Mouse (Mus musculus) B cell, adult 67 days (primary cell): ENCODE data around the gene Phyhd1. TPM values are rescaled to one million over a fixed set of nuclear protein-coding genes. Genes with fewer than 3 reads are reported as not detected.

Experiments used
- total RNA-seq, 2 experiments: library from RNA; stranded (reverse); gene quantifications; 4 replicates each; pipeline ENCODE4 v1.2.4; 2023

Phyhd1 gene
- 10 to 100 TPM in 1 of 2 experiments, 1 to 10 TPM in 1; 6.2 to 11.7 TPM for total RNA-seq

GRCm38 (mm10) chr2:30265767-30266253 is at the start of gene Phyhd1:
Gene Phyhd1, plus strand, starts transcription at chr2:30266203.

GRCm38 (mm10) chr2:30237199-30237880 is 28.7 kb upstream of the Phyhd1 start, which contains the start of gene Lrrc8a:
Gene Lrrc8a, plus strand, starts transcription at chr2:30237715.

GRCm38 (mm10) chr2:30240267-30240666 is 25.7 kb upstream of the Phyhd1 start, which contains the start of gene Gm28035:
Gene Gm28035, plus strand, starts transcription at chr2:30240567.

GRCm38 (mm10) chr2:30280743-30281142 is 14.7 kb downstream of the Phyhd1 start, which contains the start of gene Gm28038:
Gene Gm28038, plus strand, starts transcription at chr2:30281043.

GRCm38 (mm10) chr2:30286192-30287026 is 20.4 kb downstream of the Phyhd1 start, which contains the start of the genes Dolk and Nup188:
Gene Dolk, minus strand, starts transcription at chr2:30286334.
Gene Nup188, plus strand, starts transcription at chr2:30286397.

Other genes starting within 250 kb of the Phyhd1 start
- gene Wdr34, start 217.3 kb upstream of the Phyhd1 start, total RNA-seq, result 1 to 10 TPM; 1.8 to 2.1 TPM
- gene Set, start 208.8 kb upstream of the Phyhd1 start, total RNA-seq, result 100 to 1,000 TPM; 239 to 303 TPM
- 1 to 10 TPM; 2.1 to 2.5 TPM for gene Pkn3, start 188.5 kb upstream of the Phyhd1 start, total RNA-seq
- gene Zdhhc12, start 172.6 kb upstream of the Phyhd1 start, total RNA-seq, result 10 to 100 TPM; 15.1 to 25.0 TPM
- gene Zer1, start 141.6 kb upstream of the Phyhd1 start, total RNA-seq, result 10 to 100 TPM; 82.2 to 94.7 TPM
- gene Tbc1d13, start 132.5 kb upstream of the Phyhd1 start, total RNA-seq, result 10 to 100 TPM; 45.6 to 49.2 TPM
- 10 to 100 TPM; 11.5 to 13.6 TPM for gene Endog, start 94.7 kb upstream of the Phyhd1 start, total RNA-seq
- gene Spout1, start 87.7 kb upstream of the Phyhd1 start, total RNA-seq, result 10 to 100 TPM; 21.5 to 27.4 TPM
- gene Kyat1, start 60.4 kb upstream of the Phyhd1 start, total RNA-seq, result 10 to 100 TPM in 1 of 2 experiments, 1 to 10 TPM in 1; 7.1 to 11.8 TPM
- 10 to 100 TPM; 25.8 to 35.3 TPM for gene Lrrc8a, start 28.5 kb upstream of the Phyhd1 start, total RNA-seq
- gene Gm28035, start 25.6 kb upstream of the Phyhd1 start, total RNA-seq, result 1 to 10 TPM; 1.4 to 5.0 TPM
- gene Gm28038, start 14.8 kb downstream of the Phyhd1 start, total RNA-seq, result 1 to 10 TPM in 1 of 2 experiments, not detected in 1; 4.2 TPM
- 10 to 100 TPM in 1 of 2 experiments, 1 to 10 TPM in 1; 9.8 to 12.1 TPM for gene Dolk, start 20.1 kb downstream of the Phyhd1 start, total RNA-seq
- 10 to 100 TPM; 51.1 to 56.2 TPM for gene Nup188, start 20.2 kb downstream of the Phyhd1 start, total RNA-seq
- gene Sh3glb2, start 93.1 kb downstream of the Phyhd1 start, total RNA-seq, result 10 to 100 TPM; 76.2 to 84.8 TPM
- gene Miga2, start 98.0 kb downstream of the Phyhd1 start, total RNA-seq, result 10 to 100 TPM; 21.1 to 26.1 TPM
- gene Dolpp1, start 126.1 kb downstream of the Phyhd1 start, total RNA-seq, result 10 to 100 TPM; 27.5 to 27.7 TPM
- gene Crat, start 149.6 kb downstream of the Phyhd1 start, total RNA-seq, result 10 to 100 TPM; 17.0 to 25.0 TPM
- gene Ptpa, start 149.8 kb downstream of the Phyhd1 start, total RNA-seq, result 100 to 1,000 TPM; 146 to 150 TPM
- 1 to 10 TPM; 1.9 to 2.9 TPM for gene Ier5l, start 208.0 kb downstream of the Phyhd1 start, total RNA-seq